Mouse (Mus musculus) olfactory bulb, adult 2 months (tissue): ENCODE data around the gene Wnk4. TPM values are rescaled to one million over a fixed set of nuclear protein-coding genes. Genes with fewer than 3 reads are reported as not detected.
"Not testable (repeated sequence)": the region's sequence is repeated elsewhere in the genome, so short reads cannot be mapped to it uniquely, and the experiment has no call there.

Experiments used
- H3K27ac ChIP-seq: fragments of 200-500 bp; 2 replicates; pipeline ENCODE4 v1.5.1; 2012; ENCODE audit warnings: low read depth, low read length; ENCODE audit not compliant: insufficient read depth
- H3K4me1 ChIP-seq: fragments of 200-500 bp; 2 replicates; pipeline ENCODE4 v1.6.1; 2012; ENCODE audit warnings: low read length; ENCODE audit not compliant: control insufficient read depth, insufficient read depth
- H3K4me3 ChIP-seq: fragments of 200-500 bp; 2 replicates; pipeline ENCODE4 v1.5.1; 2012; ENCODE audit warnings: mild to moderate bottlenecking, low read depth, low read length, moderate library complexity; ENCODE audit not compliant: insufficient read depth
- CTCF ChIP-seq: fragments of 200-500 bp; IDR thresholded peaks from 2 replicates; pipeline ENCODE4 v1.5.1; 2012; ENCODE audit warnings: low read depth, mild to moderate bottlenecking, low read length, moderate library complexity; ENCODE audit not compliant: insufficient read depth
- POLR2A ChIP-seq: fragments of 200-500 bp; IDR thresholded peaks from 2 replicates; pipeline ENCODE4 v1.6.1; 2012; ENCODE audit warnings: mild to moderate bottlenecking, low read depth, low read length, moderate library complexity; ENCODE audit not compliant: insufficient read depth
- WGBS: fragments of 180-500 bp; shearing (Covaris S2); methylation state at CpG from one replicate; pipeline ENCODE4 v1.1.7; 2018; 5-methylcytosine and 5-hydroxymethylcytosine counted together
- polyA plus RNA-seq: library from polyadenylated mRNA; stranded (reverse); fragments of >200 nt; gene quantifications from 2 replicates; pipeline ENCODE4 v1.2.4, GENCODE M21; 2012; ENCODE audit warnings: low replicate concordance; ENCODE audit not compliant: missing spikeins, insufficient read depth, insufficient read length

The Wnk4 gene
- polyA plus RNA-seq, 1 experiment = not detected

- H3K4me3 ChIP-seq = no peak within 1 kb of the TSS
- peaks cover 3% of the 10 kb centered on the region; the same call in 1 of the 2 replicates for H3K4me1 ChIP-seq
- 93% methylated on average over 5 of the region's 5 CpGs for WGBS
These were observed 64.4 kb downstream of the Wnk4 start, which contains the start of gene Aoc2 for GRCm38 (mm10) chr11:101324763-101325162. Gene Aoc2 (plus strand): TSS chr11:101325063.

DNA sequence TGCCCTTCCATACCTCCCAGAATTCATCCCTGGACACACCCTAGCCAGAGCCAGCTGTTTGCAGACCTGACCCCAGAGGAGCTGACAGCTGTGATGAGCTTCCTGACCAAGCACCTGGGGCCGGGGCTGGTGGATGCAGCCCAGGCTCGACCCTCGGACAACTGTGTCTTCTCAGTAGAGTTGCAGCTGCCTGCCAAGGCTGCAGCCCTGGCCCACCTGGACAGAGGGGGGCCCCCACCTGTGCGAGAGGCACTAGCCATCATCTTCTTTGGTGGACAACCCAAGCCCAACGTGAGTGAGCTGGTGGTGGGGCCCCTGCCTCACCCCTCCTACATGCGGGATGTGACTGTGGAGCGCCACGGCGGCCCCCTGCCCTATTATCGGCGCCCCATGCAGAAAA lies 64.8 kb downstream of the Wnk4 start:
- not testable (repeated sequence) for H3K4me1 ChIP-seq

More at GRCm38 (mm10) chr11:101324763-101325162, 64.4 kb downstream of the Wnk4 start, which contains the start of gene Aoc2:
- no peak within 1 kb of the TSS for H3K27ac ChIP-seq
- no peak for TF ChIP-seq CTCF
- no peak for TF ChIP-seq POLR2A

DNA sequence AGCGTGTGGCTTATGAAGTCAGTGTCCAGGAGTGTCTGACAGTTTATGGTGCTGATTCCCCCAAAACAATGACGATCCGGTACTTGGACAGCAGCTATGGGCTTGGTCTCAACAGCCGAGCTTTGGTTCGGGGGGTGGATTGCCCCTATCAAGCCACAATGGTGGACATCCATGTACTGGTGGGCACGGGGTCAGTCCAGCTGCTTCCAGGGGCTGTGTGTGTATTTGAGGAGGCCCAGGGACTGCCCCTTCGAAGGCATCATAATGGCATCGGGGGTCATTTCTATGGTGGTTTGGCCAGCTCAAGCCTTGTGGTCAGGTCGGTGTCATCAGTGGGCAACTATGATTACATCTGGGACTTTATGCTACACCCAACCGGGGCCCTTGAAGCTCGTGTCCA lies 65.8 kb downstream of the Wnk4 start:
- Histone ChIP-seq H3K27ac (no peak overlapping the region), H3K4me1 (peaks cover 3% of the 10 kb centered on the region; the same call in 1 of the 2 replicates), H3K4me3 (no peak overlapping the region)
- TF ChIP-seq CTCF = no peak
- no peak for TF ChIP-seq POLR2A
- WGBS = 87% methylated on average over 11 of the region's 11 CpGs

More for the DNA sequence above, 64.8 kb downstream of the Wnk4 start:
- WGBS = 93% methylated on average over 11 of the region's 11 CpGs
- not testable (repeated sequence) for H3K4me3 ChIP-seq, H3K27ac ChIP-seq

Other genes with a start within 250 kb of the Wnk4 start
- not detected in 2 replicates for gene Naglu, start 190.6 kb upstream of the Wnk4 start, polyA plus RNA-seq
- not detected in 2 replicates for gene Hsd17b1, start 182.2 kb upstream of the Wnk4 start, polyA plus RNA-seq
- gene Coasy, start 178.0 kb upstream of the Wnk4 start, polyA plus RNA-seq = not detected in 2 replicates
- gene Mlx, start 173.3 kb upstream of the Wnk4 start, polyA plus RNA-seq = not detected in 2 replicates
- not detected in 2 replicates for gene Psmc3ip, start 165.1 kb upstream of the Wnk4 start, polyA plus RNA-seq
- gene Retreg3, start 140.7 kb upstream of the Wnk4 start, polyA plus RNA-seq = not detected in 2 replicates
- gene Tubg1, start 140.6 kb upstream of the Wnk4 start, polyA plus RNA-seq = not detected in 2 replicates
- gene Tubg2, start 104.7 kb upstream of the Wnk4 start, polyA plus RNA-seq = not detected in 2 replicates
- not detected in 2 replicates for gene Cntnap1, start 90.0 kb upstream of the Wnk4 start, polyA plus RNA-seq
- not detected in 2 replicates for gene Plekhh3, start 89.2 kb upstream of the Wnk4 start, polyA plus RNA-seq
- not detected in 2 replicates for gene Ccr10, start 85.1 kb upstream of the Wnk4 start, polyA plus RNA-seq
- gene Ezh1, start 34.1 kb upstream of the Wnk4 start, polyA plus RNA-seq = not detected in 2 replicates
- gene Ramp2, start 14.5 kb upstream of the Wnk4 start, polyA plus RNA-seq = not detected in 2 replicates
- gene Vps25, start 6.9 kb upstream of the Wnk4 start, polyA plus RNA-seq = not detected in 2 replicates
- not detected in 2 replicates for gene Cntd1, start 18.4 kb downstream of the Wnk4 start, polyA plus RNA-seq
- gene Coa3, start 18.5 kb downstream of the Wnk4 start, polyA plus RNA-seq = not detected in 2 replicates
- not detected in 2 replicates for gene Becn1, start 41.7 kb downstream of the Wnk4 start, polyA plus RNA-seq
- gene Psme3, start 55.6 kb downstream of the Wnk4 start, polyA plus RNA-seq = 706 TPM in 1 of 2 replicates, not detected in the other
- not detected in 2 replicates for gene Aoc2, start 64.5 kb downstream of the Wnk4 start, polyA plus RNA-seq
- gene Aoc3, start 70.0 kb downstream of the Wnk4 start, polyA plus RNA-seq = not detected in 2 replicates
- gene G6pc, start 107.0 kb downstream of the Wnk4 start, polyA plus RNA-seq = not detected in 2 replicates
- gene Aarsd1, start 157.0 kb downstream of the Wnk4 start, polyA plus RNA-seq = not detected in 2 replicates
- not detected in 2 replicates for gene Gm27029, start 164.2 kb downstream of the Wnk4 start, polyA plus RNA-seq
- not detected in 2 replicates for gene Rundc1, start 164.5 kb downstream of the Wnk4 start, polyA plus RNA-seq
- not detected in 2 replicates for gene Ptges3l, start 164.8 kb downstream of the Wnk4 start, polyA plus RNA-seq
- gene Rpl27, start 181.7 kb downstream of the Wnk4 start, polyA plus RNA-seq = not detected in 2 replicates
- gene Ifi35, start 187.8 kb downstream of the Wnk4 start, polyA plus RNA-seq = not detected in 2 replicates
- gene Rnd2, start 204.4 kb downstream of the Wnk4 start, polyA plus RNA-seq = 335 TPM in 1 of 2 replicates, not detected in the other
- not detected in 2 replicates for gene Vat1, start 205.7 kb downstream of the Wnk4 start, polyA plus RNA-seq